Mouse (Mus musculus): ENCODE data around the gene Fcmr. TPM values are rescaled to one million over a fixed set of nuclear protein-coding genes. Genes with fewer than 3 reads are reported as not detected.

The Fcmr gene
- polyA plus RNA-seq, 1 experiment from 2014 or later, result 0.33 TPM

GRCm38 (mm10) chr1:130876931-130877509, 11.6 kb downstream of the Fcmr start:
- WGBS, result 20% methylated on average over 3 of the region's 3 CpGs
- no peak for DNase-seq (ENCODE audit: low spot score)
- no peak overlapping the region for H3K27ac ChIP-seq
- H3K27me3 ChIP-seq (ENCODE audit: low read depth, poor library complexity, severe bottlenecking), result peaks cover 37% of the 10 kb centered on the region
- no peaks in the 10 kb centered on the region for H3K36me3 ChIP-seq
- no peaks in the 10 kb centered on the region for H3K9me3 ChIP-seq (replicated peaks)
- no peak overlapping the region for H3K4me3 ChIP-seq
- H3K4me1 ChIP-seq, result peaks cover 8% of the 10 kb centered on the region

GRCm38 (mm10) chr1:130877889-130878614, 12.6 kb downstream of the Fcmr start:
- peaks cover 8% of the 10 kb centered on the region for H3K4me1 ChIP-seq
- H3K27ac ChIP-seq, result peak overlapping the region; percentile 61
- 4% methylated on average over 43 of the region's 43 CpGs for WGBS

GRCm38 (mm10) chr1:130879927-130880326, 14.5 kb downstream of the Fcmr start:
- no peaks in the 10 kb centered on the region for H3K36me3 ChIP-seq
- H3K9me3 ChIP-seq (replicated peaks), result no peaks in the 10 kb centered on the region
- no peak overlapping the region for H3K4me3 ChIP-seq
- WGBS, result 91% methylated on average over 7 of the region's 7 CpGs
- peaks cover 37% of the 10 kb centered on the region for H3K27me3 ChIP-seq (ENCODE audit: low read depth, poor library complexity, severe bottlenecking)
- H3K27ac ChIP-seq, result no peak overlapping the region
- H3K4me1 ChIP-seq, result peaks cover 8% of the 10 kb centered on the region
- no peak for DNase-seq (ENCODE audit: low spot score)

More at GRCm38 (mm10) chr1:130877889-130878614, 12.6 kb downstream of the Fcmr start:
- H3K27me3 ChIP-seq (ENCODE audit: low read depth, poor library complexity, severe bottlenecking), result peaks cover 37% of the 10 kb centered on the region
- H3K9me3 ChIP-seq (replicated peaks), result no peaks in the 10 kb centered on the region
- peak; percentile 68 for DNase-seq (ENCODE audit: low spot score)
- H3K4me3 ChIP-seq, result peak overlapping the region; percentile 56
- H3K36me3 ChIP-seq, result no peaks in the 10 kb centered on the region

- Histone ChIP-seq H3K4me1 (peaks cover 4% of the 10 kb centered on the region), H3K27me3 (ENCODE audit: low read depth, poor library complexity, severe bottlenecking) (peaks cover 25% of the 10 kb centered on the region), H3K27ac (no peak overlapping the region), H3K4me3 (no peak overlapping the region), H3K36me3 (no peaks in the 10 kb centered on the region), H3K9me3 (replicated peaks) (no peaks in the 10 kb centered on the region)
- DNase-seq (ENCODE audit: low spot score), result no peak
- WGBS, result 89% methylated on average over 4 of the region's 4 CpGs
These were observed 17.7 kb downstream of the Fcmr start for GRCm38 (mm10) chr1:130883146-130883545.

GRCm38 (mm10) chr1:130887354-130887753, 21.9 kb downstream of the Fcmr start, which contains the start of gene Il24:
TSS of gene Il24 (minus strand) at chr1:130887454.
- DNase-seq (ENCODE audit: low spot score), result no peak
- H3K4me1 ChIP-seq, result no peaks in the 10 kb centered on the region

GRCm38 (mm10) chr1:130892446-130892845, 27.0 kb downstream of the Fcmr start:
- no peaks in the 10 kb centered on the region for H3K27me3 ChIP-seq (ENCODE audit: low read depth, poor library complexity, severe bottlenecking)
- no peaks in the 10 kb centered on the region for H3K4me1 ChIP-seq
- 93% methylated on average over 1 of the region's 1 CpGs for whole genome bisulfite sequencing
- H3K27ac ChIP-seq, result no peak overlapping the region
- no peak for DNase-seq (ENCODE audit: low spot score)
- H3K4me3 ChIP-seq, result no peak overlapping the region
- no peaks in the 10 kb centered on the region for H3K9me3 ChIP-seq (replicated peaks)
- no peaks in the 10 kb centered on the region for H3K36me3 ChIP-seq

More at GRCm38 (mm10) chr1:130887354-130887753, 21.9 kb downstream of the Fcmr start, which contains the start of gene Il24:
- no peak within 1 kb of the TSS for H3K4me3 ChIP-seq
- H3K27me3 ChIP-seq (ENCODE audit: low read depth, poor library complexity, severe bottlenecking), result no peaks in the 10 kb centered on the region
- H3K36me3 ChIP-seq, result no peaks in the 10 kb centered on the region
- no peaks in the 10 kb centered on the region for H3K9me3 ChIP-seq (replicated peaks)
- H3K27ac ChIP-seq, result no peak within 1 kb of the TSS

- Histone ChIP-seq H3K4me3 (no peak overlapping the region), H3K36me3 (no peaks in the 10 kb centered on the region), H3K9me3 (replicated peaks) (no peaks in the 10 kb centered on the region), H3K4me1 (no peaks in the 10 kb centered on the region), H3K27ac (no peak overlapping the region), H3K27me3 (ENCODE audit: low read depth, poor library complexity, severe bottlenecking) (no peaks in the 10 kb centered on the region)
- WGBS, result 79% methylated on average over 9 of the region's 9 CpGs
- no peak for DNase-seq (ENCODE audit: low spot score)
These were observed 28.0 kb downstream of the Fcmr start for GRCm38 (mm10) chr1:130893329-130894040.

- Histone ChIP-seq H3K27ac (no peak overlapping the region), H3K36me3 (no peaks in the 10 kb centered on the region), H3K9me3 (replicated peaks) (no peaks in the 10 kb centered on the region), H3K4me1 (no peaks in the 10 kb centered on the region), H3K27me3 (ENCODE audit: low read depth, poor library complexity, severe bottlenecking) (no peaks in the 10 kb centered on the region), H3K4me3 (no peak overlapping the region)
- WGBS, result 72% methylated on average over 6 of the region's 6 CpGs
- no peak for DNase-seq (ENCODE audit: low spot score)
These were observed 29.0 kb downstream of the Fcmr start for GRCm38 (mm10) chr1:130894468-130894867.

- Histone ChIP-seq H3K36me3 (no peaks in the 10 kb centered on the region), H3K27me3 (ENCODE audit: low read depth, poor library complexity, severe bottlenecking) (no peaks in the 10 kb centered on the region), H3K4me1 (no peaks in the 10 kb centered on the region), H3K4me3 (no peak overlapping the region), H3K9me3 (replicated peaks) (no peaks in the 10 kb centered on the region), H3K27ac (no peak overlapping the region)
- no peak for DNase-seq (ENCODE audit: low spot score)
- 85% methylated on average over 7 of the region's 7 CpGs for WGBS
These were observed 37.0 kb downstream of the Fcmr start for GRCm38 (mm10) chr1:130902505-130902904.

GRCm38 (mm10) chr1:130911401-130912010, 46.0 kb downstream of the Fcmr start, which contains the start of gene Il20:
TSS of gene Il20 (minus strand) at chr1:130911451.
- no peaks in the 10 kb centered on the region for H3K27me3 ChIP-seq (ENCODE audit: low read depth, poor library complexity, severe bottlenecking)
- WGBS, result 90% methylated on average over 12 of the region's 12 CpGs
- no peaks in the 10 kb centered on the region for H3K36me3 ChIP-seq
- H3K27ac ChIP-seq, result no peak within 1 kb of the TSS
- no peaks in the 10 kb centered on the region for H3K9me3 ChIP-seq (replicated peaks)
- no peaks in the 10 kb centered on the region for H3K4me1 ChIP-seq
- H3K4me3 ChIP-seq, result no peak within 1 kb of the TSS
- DNase-seq (ENCODE audit: low spot score), result no peak

GRCm38 (mm10) chr1:130918323-130918980, 53.0 kb downstream of the Fcmr start:
- WGBS, result 33% methylated on average over 1 of the region's 1 CpGs
- no peak overlapping the region for H3K27ac ChIP-seq

GRCm38 (mm10) chr1:130926484-130926883, 61.0 kb downstream of the Fcmr start:
- Histone ChIP-seq H3K4me3 (no peak overlapping the region), H3K27ac (no peak overlapping the region), H3K9me3 (replicated peaks) (no peaks in the 10 kb centered on the region), H3K4me1 (no peaks in the 10 kb centered on the region), H3K27me3 (ENCODE audit: low read depth, poor library complexity, severe bottlenecking) (no peaks in the 10 kb centered on the region), H3K36me3 (no peaks in the 10 kb centered on the region)
- DNase-seq (ENCODE audit: low spot score), result no peak

More at GRCm38 (mm10) chr1:130918323-130918980, 53.0 kb downstream of the Fcmr start:
- Histone ChIP-seq H3K36me3 (no peaks in the 10 kb centered on the region), H3K4me3 (no peak overlapping the region), H3K27me3 (ENCODE audit: low read depth, poor library complexity, severe bottlenecking) (no peaks in the 10 kb centered on the region), H3K4me1 (no peaks in the 10 kb centered on the region), H3K9me3 (replicated peaks) (no peaks in the 10 kb centered on the region)
- DNase-seq (ENCODE audit: low spot score), result no peak

All from limb, embryonic 10.5 days (tissue).